Mouse (Mus musculus) brain, embryonic 18.5 days (tissue): Measurements from ENCODE around the gene Tm7sf3.

ENCODE experiments used
- DNase-seq: peaks from one replicate; pipeline ENCODE4 v3.0.0-alpha.2; 2012; ENCODE audit warnings: low read depth, low spot score

Tm7sf3 gene

DNA sequence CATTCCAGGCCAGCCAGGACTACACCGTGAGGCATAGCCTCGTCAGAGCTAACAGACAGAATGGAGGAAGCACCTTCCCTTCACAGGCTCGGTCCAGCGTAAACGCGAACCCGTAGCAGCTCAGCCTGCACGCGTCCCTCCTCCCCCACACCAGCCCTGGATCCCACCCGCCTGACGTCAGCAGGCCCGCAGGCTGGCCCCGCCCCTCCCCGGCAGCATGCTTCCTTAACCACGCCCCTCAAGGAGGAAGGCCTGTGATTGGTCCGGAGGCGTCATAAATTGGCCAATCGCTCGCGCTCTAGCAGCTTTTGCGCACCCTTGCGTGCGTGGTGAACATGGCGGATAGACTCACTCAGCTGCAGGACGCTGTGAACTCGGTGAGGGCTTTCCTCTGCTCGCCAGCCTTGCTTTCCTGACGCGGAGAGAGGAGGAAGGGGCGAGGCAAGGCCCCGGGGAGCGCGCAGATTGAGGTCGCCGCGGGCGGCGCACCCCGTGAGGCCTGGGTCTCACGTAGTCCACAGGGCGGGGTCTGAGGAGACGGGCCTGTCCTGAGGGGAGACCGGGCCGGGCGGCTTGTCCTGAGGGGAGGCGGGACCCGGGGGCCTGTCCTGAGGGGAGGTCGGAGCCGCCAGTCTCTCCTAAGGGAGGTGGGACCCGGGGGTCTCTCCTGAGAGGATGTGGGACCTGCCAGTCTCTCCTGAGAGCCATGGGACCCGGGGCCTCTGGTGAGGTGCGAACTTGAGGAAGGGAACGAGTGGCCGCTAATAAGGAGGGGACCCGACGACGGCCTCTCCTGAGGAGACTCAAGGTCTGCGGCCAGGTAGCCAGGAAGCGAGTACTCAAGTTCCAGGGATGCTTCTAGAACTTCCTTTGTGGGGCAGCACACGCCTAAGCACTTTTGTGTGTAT lies at the start of gene Tm7sf3, which contains the start of gene Med21:
Tm7sf3 (minus strand) TSS at position 549 of the 908 bp plus-strand sequence.
Med21 (plus strand) TSS at position 272 of the 908 bp plus-strand sequence.
- peak; percentile 96 for DNase-seq

DNA sequence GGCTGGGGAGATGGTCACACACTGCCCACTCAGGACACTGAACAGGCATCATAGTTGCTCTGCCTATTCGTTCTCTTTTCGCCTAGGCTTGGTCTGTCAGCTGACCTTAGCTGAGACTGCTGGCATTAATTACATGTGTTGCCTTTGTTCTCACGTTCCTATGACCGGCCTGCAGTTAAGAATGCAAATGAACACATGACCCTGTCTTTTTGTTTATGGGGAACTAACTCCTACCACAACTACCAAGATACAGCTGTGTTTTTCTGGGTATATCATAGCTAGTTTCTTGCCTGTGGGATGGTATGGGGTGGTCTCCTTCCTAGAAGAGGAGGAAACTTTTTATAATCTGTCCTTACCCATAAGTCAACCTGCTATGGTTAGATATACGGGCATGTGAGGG lies 46.2 kb upstream of the Tm7sf3 start:
- DNase-seq, result no peak

DNA sequence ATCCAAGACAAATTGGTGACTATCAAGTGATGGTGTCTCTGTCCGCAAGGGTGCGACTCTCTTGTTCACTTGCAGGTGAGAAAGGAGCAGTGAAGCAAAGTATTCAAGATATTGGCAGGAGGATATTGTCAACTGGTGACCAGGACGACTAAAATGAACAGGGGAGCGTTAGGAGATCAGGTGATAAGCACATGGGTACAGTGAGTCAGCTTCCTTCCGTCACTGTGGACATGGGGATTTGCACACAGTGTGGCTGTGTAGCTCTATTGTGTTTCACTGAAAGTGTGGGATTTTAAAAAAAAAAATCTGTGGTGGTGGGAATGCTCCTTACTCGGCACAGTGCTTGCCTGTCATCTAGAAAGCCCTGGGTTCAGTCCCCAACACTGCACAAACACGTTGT lies 45.4 kb upstream of the Tm7sf3 start:
- DNase-seq, result no peak

DNA sequence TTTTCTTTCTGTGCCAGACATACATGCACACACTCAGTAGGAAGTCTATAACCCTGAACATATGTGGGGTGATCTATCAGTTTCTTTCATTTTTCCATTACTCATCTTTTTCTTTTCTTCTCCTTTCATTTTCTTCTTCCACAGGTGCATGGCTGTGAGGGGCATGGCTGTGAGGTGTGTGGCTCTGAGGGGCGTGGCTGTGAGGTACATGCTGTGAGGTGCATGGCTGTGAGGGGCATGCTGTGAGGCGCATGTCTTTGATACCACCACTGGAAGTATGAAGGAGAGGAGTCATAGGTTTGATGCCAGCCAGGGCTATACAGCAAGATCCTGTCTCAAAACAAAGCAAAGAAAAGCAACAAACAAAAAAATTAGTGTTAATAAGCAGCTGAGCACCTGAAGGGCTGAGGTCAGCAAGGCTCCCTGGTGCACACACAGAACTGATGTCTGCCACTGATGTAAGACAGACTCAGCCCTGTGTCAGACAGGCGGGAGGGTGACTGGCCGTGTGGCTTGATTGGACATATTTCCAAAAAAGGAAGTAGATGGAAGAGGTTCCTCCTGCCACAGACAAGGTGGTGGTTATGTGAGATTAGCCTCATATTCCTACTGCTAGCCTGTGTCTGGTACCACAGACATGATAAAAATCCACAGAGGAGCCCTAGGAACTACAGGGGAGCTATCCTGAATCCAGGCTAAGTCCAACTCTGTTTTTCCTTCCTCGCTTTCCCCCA lies 44.0 kb upstream of the Tm7sf3 start:
- DNase-seq, result no peak

DNA sequence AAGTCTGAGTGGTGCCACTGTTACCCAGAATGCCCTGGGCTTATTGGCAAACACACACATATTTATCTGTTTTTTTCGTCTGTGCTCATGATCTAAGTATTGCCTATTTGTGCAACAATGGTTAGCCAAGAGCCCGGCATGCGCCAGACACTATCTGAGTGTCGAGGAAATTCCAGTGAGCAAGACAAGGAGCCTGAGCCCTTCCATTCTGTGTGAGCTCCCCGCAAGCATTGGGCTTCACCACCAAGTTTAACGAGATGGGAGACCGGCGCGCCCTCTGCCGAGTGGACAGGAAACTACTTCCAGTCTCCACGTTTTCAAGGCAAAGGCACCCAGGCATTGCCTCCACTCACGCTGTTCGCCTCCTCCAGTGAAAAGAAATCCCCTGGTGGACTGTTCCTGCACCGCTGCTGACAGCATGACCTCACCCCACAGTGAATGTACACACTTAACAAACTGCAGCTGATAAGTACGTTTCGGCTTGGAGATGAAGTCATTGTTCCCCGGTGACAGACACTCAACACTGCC lies 43.2 kb upstream of the Tm7sf3 start:
- DNase-seq, result no peak

DNA sequence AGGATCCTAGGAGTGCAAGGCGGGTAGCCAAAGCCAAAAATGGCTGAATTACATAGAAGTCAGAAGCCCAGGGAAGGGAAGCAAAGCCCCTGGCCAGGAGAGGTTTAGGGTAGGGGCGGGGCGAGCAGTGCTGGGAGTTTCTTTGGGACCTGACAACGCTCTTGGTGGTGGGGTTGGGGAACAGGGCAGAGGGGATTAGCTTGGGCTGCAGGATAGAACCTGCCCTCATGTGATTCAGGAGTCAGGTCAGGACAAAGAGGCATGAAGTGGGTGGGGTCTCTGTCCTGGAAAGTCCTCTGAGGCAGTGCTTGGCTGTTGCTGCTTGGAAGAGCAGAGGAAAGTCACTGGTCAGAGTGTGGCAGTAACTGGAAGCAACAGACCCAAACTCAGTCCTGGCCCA lies 41.3 kb upstream of the Tm7sf3 start:
- no peak for DNase-seq

DNA sequence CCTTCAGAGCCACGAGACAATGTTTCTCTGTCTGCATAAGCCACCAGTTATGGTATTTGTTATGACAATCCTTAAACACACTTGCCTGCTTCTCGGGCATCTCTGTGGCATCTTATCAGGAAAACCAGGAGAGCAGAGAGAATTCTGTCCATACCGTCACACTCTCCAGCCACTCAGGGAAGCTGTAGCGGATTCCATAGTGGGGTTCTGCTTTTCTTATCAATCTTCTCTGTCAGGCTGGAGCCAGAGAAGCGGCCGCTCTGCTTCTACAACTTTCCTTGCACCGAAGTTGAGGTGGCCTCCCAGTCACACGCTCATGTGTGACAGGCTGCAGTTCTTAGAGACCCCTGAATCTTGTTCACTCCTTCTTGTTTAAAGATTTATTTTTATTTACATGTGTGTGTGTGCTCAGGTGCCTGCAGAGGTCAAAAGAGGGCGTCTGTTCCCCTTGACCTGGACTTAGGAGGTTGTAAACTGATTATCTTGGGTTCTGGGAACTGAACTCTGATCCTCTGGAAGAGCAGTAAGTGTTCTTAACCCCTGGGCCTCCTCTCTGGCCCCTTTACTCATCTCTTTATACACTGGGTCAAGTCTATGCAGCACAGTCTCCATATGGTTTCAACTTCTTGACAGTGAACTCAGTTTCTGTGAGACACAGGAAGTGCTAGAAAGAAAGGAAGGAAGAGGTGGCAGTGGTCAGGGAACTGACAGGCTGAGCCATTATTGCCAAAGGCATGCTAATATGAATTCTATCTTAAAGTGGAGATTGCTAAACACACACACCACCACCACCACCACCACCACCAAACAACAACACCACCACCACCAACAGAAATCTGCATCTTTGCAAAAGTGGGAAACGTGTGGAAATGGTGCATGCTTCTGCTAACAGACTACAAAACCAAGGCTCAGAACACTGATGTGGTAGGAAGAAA lies 35.8 kb upstream of the Tm7sf3 start:
- no peak for DNase-seq

DNA sequence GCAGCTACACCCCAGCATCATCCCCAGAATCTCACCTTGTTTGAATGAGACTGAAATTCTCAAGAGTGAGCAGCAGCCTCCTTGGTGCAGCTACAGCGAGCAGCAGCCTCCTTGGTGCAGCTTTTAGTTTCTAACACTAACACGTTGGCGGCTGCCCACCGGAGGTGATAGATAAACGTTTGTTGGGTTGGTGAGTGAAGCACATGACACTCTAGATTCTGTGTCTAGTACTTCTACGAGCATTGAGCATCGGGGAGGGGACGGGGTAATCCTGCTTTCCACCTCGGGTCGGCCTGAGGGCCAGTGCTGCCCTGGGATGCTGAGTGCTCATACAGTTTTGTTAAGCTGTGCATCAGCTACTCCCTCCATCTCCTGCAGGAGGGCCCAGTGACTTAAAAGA lies 34.3 kb upstream of the Tm7sf3 start:
- no peak for DNase-seq

DNA sequence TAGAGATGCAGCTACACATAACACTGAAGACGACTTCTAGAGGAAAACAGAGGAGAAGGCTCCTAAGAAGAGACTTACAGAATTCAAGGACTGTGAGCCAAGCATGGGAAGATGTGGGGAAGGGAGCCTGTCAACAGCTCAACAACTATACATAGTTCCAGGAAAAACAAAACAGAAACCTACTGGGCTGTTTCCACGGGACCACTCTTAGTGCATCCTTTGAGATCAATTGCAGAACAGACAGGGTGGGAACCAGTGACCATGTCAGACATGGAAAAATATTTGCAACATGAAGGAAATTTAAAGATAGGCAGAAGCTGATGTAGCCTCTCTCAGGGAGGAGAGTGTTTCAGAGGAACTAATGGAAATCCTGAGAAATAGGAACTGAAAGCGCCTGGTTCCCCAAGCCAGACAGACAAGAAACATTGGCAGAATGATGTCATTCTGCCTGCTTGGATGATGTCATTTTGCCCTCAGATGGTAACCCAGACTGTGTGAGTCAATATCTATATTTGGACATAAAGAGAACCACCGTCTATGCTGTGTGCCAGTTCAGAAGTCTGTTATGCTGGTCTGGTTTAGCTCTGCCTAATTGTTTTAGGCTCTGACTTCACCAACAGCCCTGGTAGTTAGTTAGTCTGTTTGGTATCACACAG lies 32.4 kb upstream of the Tm7sf3 start:
- no peak for DNase-seq

DNA sequence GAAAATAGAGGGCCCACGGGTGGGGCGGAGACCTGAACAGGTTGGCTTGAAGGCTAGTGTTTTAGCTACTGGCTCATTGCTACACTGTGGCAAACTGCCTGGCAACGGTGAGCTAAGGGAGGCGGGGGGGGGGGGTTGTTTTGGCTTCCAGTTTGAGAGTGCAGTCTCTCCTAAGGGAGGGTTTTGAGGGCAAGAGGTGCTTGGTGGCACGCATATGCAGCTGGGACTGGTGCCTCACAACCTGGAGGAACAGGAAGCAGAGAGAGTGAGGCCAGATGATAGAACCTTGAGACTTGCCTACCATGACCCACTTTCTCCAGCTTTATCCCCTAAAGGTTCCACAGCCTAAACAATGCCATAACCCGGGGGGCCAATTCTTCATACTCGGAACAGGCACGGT lies 31.8 kb upstream of the Tm7sf3 start:
- no peak for DNase-seq

DNA sequence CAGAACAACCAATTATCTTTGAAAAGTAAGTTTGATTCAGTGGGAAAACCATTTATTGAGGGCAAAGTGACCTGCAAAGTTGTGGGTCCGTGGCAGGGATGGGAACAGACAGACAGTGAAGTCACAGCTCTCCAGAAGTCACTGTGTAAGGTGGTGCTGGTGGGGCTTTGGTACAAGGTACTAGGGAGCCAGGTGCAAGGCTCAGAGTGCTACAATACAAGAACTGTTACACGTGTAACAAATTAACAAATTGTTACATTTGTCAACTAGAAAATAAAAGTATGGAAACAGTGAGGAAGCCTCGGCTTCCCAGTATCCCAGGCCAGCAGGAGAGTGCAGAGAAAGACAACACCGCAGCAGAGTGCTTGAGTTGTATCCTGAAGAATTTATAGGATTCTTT lies 31.1 kb upstream of the Tm7sf3 start:
- DNase-seq, result no peak

DNA sequence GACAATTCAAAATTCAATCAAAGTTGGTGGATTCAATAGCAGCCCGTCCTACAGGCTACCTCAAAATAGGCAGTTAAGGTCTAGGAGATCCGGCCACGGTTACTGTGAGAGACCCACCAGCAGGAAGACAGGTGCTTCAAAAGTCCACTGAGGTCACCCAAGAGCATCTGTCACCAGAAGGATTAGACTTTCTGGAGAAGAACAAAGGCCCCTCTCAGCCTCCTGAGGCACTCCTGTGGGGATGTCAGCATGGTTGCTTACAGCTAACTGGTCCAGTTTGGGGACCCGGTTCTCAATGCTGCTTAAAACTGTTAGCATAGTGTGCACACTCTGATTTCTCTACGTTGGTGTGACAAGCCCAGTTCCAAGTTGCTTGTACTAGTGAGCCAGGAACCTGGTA lies 29.5 kb upstream of the Tm7sf3 start:
- DNase-seq, result no peak

DNA sequence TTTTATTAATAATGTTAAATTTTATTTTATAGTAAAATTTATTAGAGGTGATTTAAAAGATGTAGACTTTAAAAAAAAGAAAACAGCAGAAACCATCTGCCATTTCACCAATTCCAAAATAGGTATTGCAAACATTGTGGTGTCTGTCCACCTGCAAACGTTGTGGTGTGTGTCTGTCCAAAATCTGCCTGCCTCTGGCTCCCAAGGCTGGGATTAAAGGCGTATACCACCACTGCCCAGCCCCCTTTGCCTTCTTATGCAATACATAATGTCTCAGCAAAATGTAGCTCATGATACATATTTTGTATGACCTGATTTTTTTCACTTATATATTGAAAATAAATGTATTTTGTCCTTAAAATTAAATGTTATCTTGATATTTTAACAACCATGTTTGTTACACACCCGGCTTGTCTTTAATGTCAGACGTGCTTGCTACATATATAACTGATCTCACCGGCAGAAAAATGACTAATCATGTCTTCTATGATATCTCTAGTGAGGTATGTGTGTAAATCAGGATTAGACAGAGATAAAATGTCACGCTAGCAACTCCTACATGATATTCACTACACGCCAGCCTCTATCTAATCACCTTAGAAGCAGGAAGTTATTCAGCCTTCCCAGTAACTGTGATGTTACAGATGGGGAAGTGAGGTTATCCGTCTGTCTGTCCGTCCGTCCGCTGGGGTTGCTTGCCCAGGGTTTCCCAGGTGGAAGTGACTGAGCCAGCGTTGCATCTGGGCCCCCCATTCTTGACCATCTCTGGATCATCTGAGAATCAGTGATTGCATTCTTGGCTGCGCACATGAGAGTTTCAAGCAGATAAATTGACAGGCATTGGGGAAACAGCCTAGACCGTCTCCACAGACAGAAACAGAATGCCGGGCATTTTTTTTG lies 28.6 kb upstream of the Tm7sf3 start:
- no peak for DNase-seq

DNA sequence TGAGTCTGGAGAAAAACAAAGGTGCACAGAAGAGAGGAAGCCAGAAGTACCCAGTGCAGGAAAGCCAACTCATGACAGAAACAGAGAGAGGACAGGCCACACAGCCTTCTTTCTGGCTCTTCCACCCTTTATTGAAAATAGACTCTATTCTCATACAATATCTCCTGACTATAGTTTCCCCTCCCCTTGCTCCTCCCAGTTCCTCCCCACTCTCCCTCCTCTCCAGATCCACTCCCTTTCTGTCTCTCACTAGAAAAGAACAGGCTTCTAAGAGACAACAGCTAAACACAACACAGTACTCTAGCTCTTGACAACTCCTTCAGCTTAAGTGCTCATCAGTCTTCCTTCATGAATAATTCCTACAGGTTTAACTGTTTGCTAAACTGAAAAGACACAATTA lies 26.0 kb upstream of the Tm7sf3 start:
- no peak for DNase-seq

DNA sequence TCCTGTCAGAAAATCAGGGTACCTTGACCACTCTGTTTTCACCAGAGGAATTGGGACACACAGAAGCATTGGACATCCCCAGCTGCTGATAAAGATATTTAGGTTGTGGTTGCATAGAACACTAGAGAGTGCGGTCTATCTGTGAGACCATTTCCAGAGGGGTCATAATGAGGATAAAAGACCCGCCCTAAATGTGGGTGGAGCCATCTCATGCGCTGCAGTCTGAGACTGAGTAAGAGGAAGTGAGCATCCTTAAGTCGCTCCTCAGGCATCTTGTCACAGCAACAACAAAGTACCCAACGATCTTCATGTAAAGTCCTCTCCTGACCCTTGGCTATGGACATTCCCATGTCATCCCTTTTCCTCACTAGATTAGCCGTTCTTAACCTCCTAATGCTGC lies 24.2 kb upstream of the Tm7sf3 start:
- DNase-seq, result no peak

DNA sequence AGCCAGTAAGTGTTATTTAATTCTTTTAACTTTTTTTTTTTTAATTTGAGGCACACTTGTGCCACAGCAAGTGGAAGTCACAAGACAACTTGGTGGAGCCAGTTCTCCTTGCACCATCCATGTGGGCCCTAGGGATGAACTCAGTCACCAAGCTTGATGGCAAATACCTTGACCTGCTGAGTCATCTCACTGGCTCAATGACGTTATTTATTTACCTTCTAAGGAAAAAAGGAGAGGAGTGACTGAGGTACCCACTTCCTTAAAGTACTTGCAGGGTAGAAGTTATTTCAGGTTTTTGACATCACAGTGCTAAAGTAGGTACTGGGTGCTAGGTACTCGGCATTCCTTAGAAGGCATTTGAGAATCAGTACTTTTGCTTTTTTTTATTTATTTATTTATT lies 22.8 kb upstream of the Tm7sf3 start:
- no peak for DNase-seq

DNA sequence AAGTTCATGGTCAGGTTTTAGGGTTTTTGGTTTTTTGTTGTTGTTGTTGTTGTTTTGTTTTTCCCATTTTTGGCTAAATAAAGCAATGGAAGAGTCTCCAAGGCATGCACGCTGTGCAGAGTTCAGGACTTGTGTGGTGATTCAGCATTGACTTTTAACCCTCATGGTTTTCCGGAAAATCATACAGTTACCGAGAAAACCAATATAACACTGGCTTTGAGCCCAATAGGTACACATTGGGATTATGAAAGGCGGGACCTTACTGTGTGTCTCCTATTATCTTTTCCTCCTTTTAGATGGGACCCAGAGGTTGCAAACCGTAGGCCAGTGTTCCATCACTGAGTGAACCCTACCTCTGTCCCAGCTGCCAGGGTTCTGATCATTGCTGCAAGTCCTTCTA lies 22.3 kb upstream of the Tm7sf3 start:
- no peak for DNase-seq

DNA sequence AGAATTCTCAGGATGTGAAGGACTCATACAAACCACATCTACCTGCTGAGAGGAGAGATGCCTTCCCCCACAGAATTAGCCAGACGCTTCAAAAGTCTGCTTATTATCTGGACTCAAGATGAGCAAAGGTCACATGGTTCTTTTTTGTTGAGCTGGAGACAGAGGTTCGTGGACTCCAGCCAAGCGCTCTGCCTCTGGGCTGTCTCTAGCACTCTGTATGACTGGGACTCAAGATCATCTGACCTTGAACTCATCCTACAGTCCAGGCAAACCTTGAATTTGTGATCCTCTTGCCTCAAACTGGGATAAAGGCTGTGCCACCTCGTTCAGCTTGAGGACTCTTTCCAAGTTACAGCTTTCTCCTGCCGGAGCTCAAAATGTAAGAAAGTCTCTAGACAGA lies 21.5 kb upstream of the Tm7sf3 start:
- DNase-seq, result no peak

DNA sequence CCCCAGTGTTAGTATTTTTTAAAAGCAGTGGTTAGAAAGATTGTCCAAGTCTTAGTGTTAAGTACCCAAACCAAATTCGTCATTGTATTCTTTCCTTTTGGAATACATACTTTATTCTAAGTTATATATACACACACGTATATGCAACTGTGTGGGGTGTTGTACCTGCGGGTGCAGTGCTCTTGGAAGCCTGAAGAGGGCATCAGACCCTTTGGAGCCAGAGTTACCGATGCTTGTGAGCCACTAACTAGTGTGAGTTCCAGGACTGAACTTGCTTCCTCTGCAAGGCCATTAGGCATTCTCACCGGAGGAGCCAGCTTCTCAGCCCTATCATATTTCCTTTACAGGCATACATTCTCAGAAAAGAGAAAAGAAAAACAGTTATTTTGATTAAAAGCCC lies 20.1 kb upstream of the Tm7sf3 start:
- no peak for DNase-seq

DNA sequence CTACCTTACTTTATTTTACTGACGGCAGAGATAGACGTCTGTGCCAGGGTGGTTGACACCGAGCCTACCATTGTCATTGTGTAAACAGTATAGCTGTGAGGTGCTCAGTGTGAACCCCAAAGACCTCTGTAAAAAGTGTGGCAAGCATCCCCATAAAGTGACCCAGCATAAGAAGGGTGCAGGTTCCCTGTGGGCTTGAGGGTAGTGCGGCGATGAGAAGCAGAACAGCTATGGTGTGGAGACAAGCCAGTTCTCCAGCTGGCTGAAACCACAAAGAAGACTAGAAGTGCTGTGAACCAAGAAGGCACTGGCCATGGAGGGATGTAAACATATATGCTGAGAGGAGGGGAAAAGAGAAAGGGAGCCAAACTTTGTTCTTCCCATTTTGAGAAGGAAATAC lies 19.0 kb upstream of the Tm7sf3 start:
- DNase-seq, result no peak
